Mouse (Mus musculus) thymus, postnatal 0 days (tissue): ENCODE results near the gene Adarb1. TPM values are rescaled to one million over a fixed set of nuclear protein-coding genes. Genes with fewer than 3 reads are reported as not detected.
A peak's percentile ranks its signal among the peaks of the same experiment; 100 is the strongest.

Source experiments
- DNase-seq: peaks from one replicate; pipeline ENCODE4 v3.0.0-alpha.2; 2015; ENCODE audit warnings: low spot score
- polyA plus RNA-seq: library from polyadenylated mRNA; unstranded; fragments of >200 nt; fragmentation: Nextera tagmentation; extraction: Ambion mirVana; gene quantifications from 2 replicates; pipeline ENCODE4 v1.2.1, GENCODE M21; 2015

Adarb1 gene
- 1.3 and 1.8 TPM in 2 replicates for polyA plus RNA-seq

- DNase-seq = peak; percentile 91
These were observed at the start of gene Adarb1 for GRCm38 (mm10) chr10:77418138-77418537. Gene Adarb1, minus strand, starts transcription at chr10:77418270.

GRCm38 (mm10) chr10:77467407-77467806 lies 49.3 kb upstream of the Adarb1 start:
- no peak for DNase-seq

GRCm38 (mm10) chr10:77465902-77466301 lies 47.8 kb upstream of the Adarb1 start:
- DNase-seq = no peak

- no peak for DNase-seq
These were observed 46.3 kb upstream of the Adarb1 start for GRCm38 (mm10) chr10:77464181-77464936.

- DNase-seq = no peak
These were observed 43.1 kb upstream of the Adarb1 start for GRCm38 (mm10) chr10:77461161-77461560.

- DNase-seq = no peak
These were observed 39.6 kb upstream of the Adarb1 start for GRCm38 (mm10) chr10:77457701-77458100.

GRCm38 (mm10) chr10:77456507-77456906 lies 38.4 kb upstream of the Adarb1 start:
- DNase-seq = no peak

GRCm38 (mm10) chr10:77455251-77456010 lies 37.4 kb upstream of the Adarb1 start:
- DNase-seq = no peak

- no peak for DNase-seq
These were observed 36.7 kb upstream of the Adarb1 start for GRCm38 (mm10) chr10:77454795-77455194.

- no peak for DNase-seq
These were observed 33.8 kb upstream of the Adarb1 start for GRCm38 (mm10) chr10:77451822-77452221.

- no peak for DNase-seq
These were observed 32.0 kb upstream of the Adarb1 start for GRCm38 (mm10) chr10:77450159-77450464.

- DNase-seq = no peak
These were observed 31.5 kb upstream of the Adarb1 start for GRCm38 (mm10) chr10:77449315-77450158.

GRCm38 (mm10) chr10:77448698-77449247 lies 30.7 kb upstream of the Adarb1 start:
- no peak for DNase-seq

GRCm38 (mm10) chr10:77448209-77448608 lies 30.1 kb upstream of the Adarb1 start:
- DNase-seq = no peak

- no peak for DNase-seq
These were observed 29.7 kb upstream of the Adarb1 start for GRCm38 (mm10) chr10:77447755-77448154.

GRCm38 (mm10) chr10:77442250-77442649 lies 24.2 kb upstream of the Adarb1 start:
- no peak for DNase-seq

- DNase-seq = no peak
These were observed 23.7 kb upstream of the Adarb1 start for GRCm38 (mm10) chr10:77441812-77442211.

- DNase-seq = no peak
These were observed 23.0 kb upstream of the Adarb1 start for GRCm38 (mm10) chr10:77440841-77441755.

- DNase-seq = no peak
These were observed 22.2 kb upstream of the Adarb1 start for GRCm38 (mm10) chr10:77440286-77440685.

GRCm38 (mm10) chr10:77439026-77439425 lies 21.0 kb upstream of the Adarb1 start:
- no peak for DNase-seq
